In the genomic region with DNA sequence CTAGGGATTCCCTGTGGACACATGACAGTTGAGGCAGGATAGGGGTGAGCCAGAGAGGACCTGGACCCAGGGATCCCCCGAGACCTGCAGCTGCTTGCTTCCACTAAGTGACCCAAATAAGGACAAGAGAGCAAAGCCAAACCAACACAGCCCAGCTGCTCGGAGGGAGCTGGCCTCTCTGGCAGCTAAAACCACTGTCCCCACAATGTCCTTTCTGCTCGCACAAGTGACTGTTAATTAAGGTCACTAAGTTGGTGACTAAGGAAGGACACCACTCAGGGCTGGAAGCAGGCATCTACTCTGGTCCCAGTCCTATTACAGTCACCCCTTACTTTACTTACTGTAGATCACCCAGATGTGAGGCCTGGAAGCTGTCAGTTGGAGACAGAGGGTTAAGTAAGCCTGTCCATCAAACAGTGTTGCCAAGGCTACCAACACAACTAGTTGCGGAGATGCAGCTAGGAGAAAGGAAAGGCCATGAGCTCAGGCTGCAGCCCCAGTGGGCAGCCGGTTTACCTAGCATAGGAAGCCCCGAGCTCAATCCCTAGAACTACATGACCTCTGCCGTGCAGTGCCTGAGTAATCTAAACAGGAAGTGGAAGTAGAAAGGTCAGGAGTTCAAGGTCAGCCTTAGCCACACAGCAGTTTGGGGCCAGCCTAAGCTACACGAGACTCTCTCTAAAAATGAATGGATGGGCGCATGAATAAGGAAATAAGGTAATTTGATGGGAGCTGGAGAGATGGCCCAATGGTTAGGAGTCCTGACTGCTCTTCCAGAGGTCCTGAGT, we compare ENCODE assay signal across 15 mouse cellular contexts. TPM values are rescaled to one million over a fixed set of nuclear protein-coding genes. Genes with fewer than 3 reads are reported as not detected.
A peak's percentile ranks its signal among the peaks of the same experiment; 100 is the strongest.
DNase-seq lines count a peak whose midpoint lies in the region; ATAC-seq lines count a peak whose summit lies in the region.
"Had no signal": no experiment of that assay in that cellular context is flagged by ENCODE, and none has a peak within 500 bp of the region (broad histone marks: within the 10 kb centered on the region; RNA-seq: fewer than 3 reads in every experiment).

No protein-coding gene starts in this region.

- H3K27ac ChIP-seq in heart, embryonic 14.5 days (replicated peaks in 1 of 2; ENCODE audit: control insufficient read depth in 1 of 2, insufficient read depth in 1 of 2, low read depth in 2 of 2, low read length in 2 of 2) = peak overlapping the region; percentile 59 to 70
- peak overlapping the region; percentile 79 for H3K27ac ChIP-seq in liver, embryonic 13.5 days

- no peaks in the 10 kb centered on the region for H3K9me3 ChIP-seq in heart, embryonic 14.5 days (ENCODE audit: control insufficient read depth, low read length)
- no peaks in the 10 kb centered on the region for H3K9me3 ChIP-seq in liver, embryonic 13.5 days (replicated peaks)

- 0 out of 2 replicates have a peak overlapping the region, but pooled peaks have one; percentile 18 for H3K9ac ChIP-seq in heart, embryonic 14.5 days (ENCODE audit: low read length)
- H3K9ac ChIP-seq in liver, embryonic 13.5 days = no peak overlapping the region
- H3K9ac ChIP-seq: liver, embryonic 14.5 days had no signal

- no peaks in the 10 kb centered on the region for H3K27me3 ChIP-seq in heart, embryonic 14.5 days (ENCODE audit: control insufficient read depth, insufficient read depth, low read length)
- H3K27me3 ChIP-seq in liver, embryonic 13.5 days = no peaks in the 10 kb centered on the region

- no peak for ATAC-seq in heart, embryonic 14.5 days (ENCODE audit: insufficient number of reproducible peaks, insufficient read depth, low FRiP score, low read depth)
- no peak for ATAC-seq in liver, embryonic 13.5 days (ENCODE audit: low read depth)
- no peak for ATAC-seq in CD4-positive, CD25-positive, alpha-beta regulatory T cell, adult 4 months

- 33% methylated on average over 9 of the region's 9 CpGs for WGBS in heart, embryonic 14.5 days
- 40% methylated on average over 9 of the region's 9 CpGs for WGBS in liver, embryonic 13.5 days (ENCODE audit: insufficient replicate concordance)

- peak; percentile 54 for DNase-seq in kidney, adult 11 months
- DNase-seq in kidney, postnatal 36 days = no peak
- peak; percentile 85 for DNase-seq in R1 (ENCODE audit: low read depth, low spot score)
- no peak for DNase-seq in liver, embryonic 13.5 days
- DNase-seq in adrenal gland, postnatal 10 days = no peak
- no peak for DNase-seq in thymus, postnatal 4 days
- DNase-seq: adrenal gland, postnatal 36 days; thymus, postnatal 25 days had no signal

- no peak overlapping the region for H3K4me3 ChIP-seq in heart, embryonic 14.5 days (ENCODE audit: control insufficient read depth in 1 of 2, insufficient read depth in 1 of 2, low read depth in 1 of 2, low read length in 2 of 2)
- H3K4me3 ChIP-seq in liver, embryonic 13.5 days (replicated peaks) = no peak overlapping the region

- H3K36me3 ChIP-seq in heart, embryonic 14.5 days (ENCODE audit: control insufficient read depth, insufficient read depth, low read length) = no peaks in the 10 kb centered on the region
- H3K36me3 ChIP-seq in liver, embryonic 13.5 days = no peaks in the 10 kb centered on the region

- no peak overlapping the region for H3K4me2 ChIP-seq in heart, embryonic 14.5 days (ENCODE audit: low read length)
- H3K4me2 ChIP-seq in liver, embryonic 13.5 days = no peak overlapping the region
- H3K4me2 ChIP-seq: midbrain, embryonic 11.5 days had no signal

- H3K4me1 ChIP-seq in heart, embryonic 14.5 days (ENCODE audit: control insufficient read depth in 2 of 2, insufficient read depth in 2 of 2, low read length in 2 of 2) = peaks cover 34 to 51% of the 10 kb centered on the region in 2 experiments
- peaks cover 72% of the 10 kb centered on the region for H3K4me1 ChIP-seq in liver, embryonic 13.5 days (replicated peaks)

RNA-seq across cellular contexts. Expression of a gene that starts 30.2 kb away (rescaled TPM):
- polyA plus RNA-seq in heart, embryonic 14.5 days (2014; fragmentation: Nextera tagmentation; extraction: Ambion mirVana) = 35.6 and 36.4 TPM in 2 replicates
- 13.5 and 16.4 TPM in 2 replicates for polyA plus RNA-seq in liver, embryonic 13.5 days (2015; fragmentation: Nextera tagmentation; extraction: Ambion mirVana)
- 1 to 10 TPM; 4.8 to 5.9 TPM for total RNA-seq in adrenal gland, postnatal 10 days (2021)
- polyA plus RNA-seq in CD4-positive, CD25-positive, alpha-beta regulatory T cell, adult 4 months (2017; shearing (Covaris generic)) = under 1 TPM; 0.86 to 0.96 TPM

RNA-seq across cellular contexts. Expression of a gene that starts 39.0 kb away (rescaled TPM):
- 2.5 and 3.3 TPM in 2 replicates for polyA plus RNA-seq in heart, embryonic 14.5 days (2014; fragmentation: Nextera tagmentation; extraction: Ambion mirVana)
- 0.32 and 0.41 TPM in 2 replicates for polyA plus RNA-seq in liver, embryonic 13.5 days (2015; fragmentation: Nextera tagmentation; extraction: Ambion mirVana)
- under 1 TPM; 0.45 to 0.79 TPM for total RNA-seq in adrenal gland, postnatal 10 days (2021)
- polyA plus RNA-seq in CD4-positive, CD25-positive, alpha-beta regulatory T cell, adult 4 months (2017; shearing (Covaris generic)) = 1 to 10 TPM in 1 of 2 experiments, not detected in 1; 1.0 TPM
- total RNA-seq: common myeloid progenitor, adult 5-6 weeks; heart, postnatal 36 days; neutrophil, adult 5-6 weeks had no signal

Comparison
In these comparisons a context has a peak if more than half of its experiments do, and no peak if none do; other contexts are left out.
1. DNase-seq: peak in kidney, adult 11 months (single experiment) and R1 (single experiment); none in kidney, postnatal 36 days (0 of 2), liver, embryonic 13.5 days (single experiment), adrenal gland, postnatal 10 days (single experiment) and thymus, postnatal 4 days (single experiment).